Mouse (Mus musculus): ENCODE data around the gene Carmil3. TPM values are rescaled to one million over a fixed set of nuclear protein-coding genes. Genes with fewer than 3 reads are reported as not detected.

Gene Carmil3
- polyA plus RNA-seq, 1 experiment from 2014 or later: 1.6 TPM

DNA sequence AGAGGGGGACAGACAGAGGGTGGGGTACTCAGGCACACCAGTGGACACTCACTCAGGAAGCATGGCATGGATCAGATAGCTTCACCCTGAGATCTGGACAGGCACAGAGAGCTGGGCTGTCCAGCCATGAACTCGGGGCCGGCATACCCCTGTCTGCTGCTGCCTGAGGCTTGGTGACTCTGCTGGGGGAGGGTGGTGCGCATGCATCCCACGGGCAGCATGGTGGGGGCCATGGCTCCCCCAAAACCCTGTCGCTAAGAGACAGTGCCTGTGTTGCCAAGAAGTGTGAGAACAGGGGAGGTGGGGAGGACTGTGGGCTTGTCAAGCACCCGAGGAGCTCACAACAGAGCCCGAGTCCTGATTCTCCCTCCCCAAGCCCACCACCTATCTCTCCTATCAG lies 20.6 kb downstream of the Carmil3 start:
- Histone ChIP-seq H3K4me3 (ENCODE audit: control insufficient read depth in 1 of 2, insufficient read depth in 1 of 2, low read depth in 1 of 2, low read length in 2 of 2) (no peak overlapping the region), H3K27ac (replicated peaks in 1 of 2; ENCODE audit: control insufficient read depth in 1 of 2, insufficient read depth in 1 of 2, low read depth in 2 of 2, low read length in 2 of 2) (no peak overlapping the region), H3K9me3 (ENCODE audit: control insufficient read depth, low read length) (no peaks in the 10 kb centered on the region), H3K27me3 (ENCODE audit: control insufficient read depth, insufficient read depth, low read length) (peaks cover 26% of the 10 kb centered on the region), H3K4me2 (ENCODE audit: low read length) (peak overlapping the region; percentile 27; the same call in 1 of the 2 replicates), H3K4me1 (ENCODE audit: control insufficient read depth in 2 of 2, insufficient read depth in 2 of 2, low read length in 2 of 2) (peaks cover 6 to 9% of the 10 kb centered on the region in 2 experiments; a peak in 3 of 4 replicates), H3K36me3 (ENCODE audit: control insufficient read depth, insufficient read depth, low read length) (no peaks in the 10 kb centered on the region), H3K9ac (ENCODE audit: low read length) (no peak overlapping the region)
- WGBS: 29% methylated on average over 7 of the region's 7 CpGs
- ATAC-seq (ENCODE audit: insufficient number of reproducible peaks, insufficient read depth, low FRiP score, low read depth): no peak

DNA sequence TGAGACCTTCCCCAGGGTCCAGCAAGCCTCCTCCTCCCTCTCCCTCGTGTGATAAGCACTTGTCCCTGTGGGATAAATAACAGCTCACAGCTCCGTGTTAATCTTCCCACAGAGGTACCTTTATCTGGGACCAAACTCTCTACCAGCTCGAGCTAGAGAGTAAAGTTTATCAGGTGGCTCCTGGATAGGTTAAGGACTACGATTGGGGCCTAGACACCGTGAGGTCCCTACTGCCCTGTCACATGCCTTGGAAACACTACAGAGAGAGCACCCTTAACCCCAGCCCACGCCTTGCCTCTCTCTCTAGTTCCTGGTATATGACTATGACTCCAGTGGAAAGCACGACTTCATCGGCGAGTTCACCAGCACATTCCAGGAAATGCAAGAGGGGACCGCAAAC lies 23.5 kb downstream of the Carmil3 start:
- H3K9me3 ChIP-seq (ENCODE audit: control insufficient read depth, low read length): no peaks in the 10 kb centered on the region
- 28% methylated on average over 10 of the region's 10 CpGs for WGBS
- H3K27me3 ChIP-seq (ENCODE audit: control insufficient read depth, insufficient read depth, low read length): peaks cover 52% of the 10 kb centered on the region
- no peak overlapping the region for H3K9ac ChIP-seq (ENCODE audit: low read length)
- H3K36me3 ChIP-seq (ENCODE audit: control insufficient read depth, insufficient read depth, low read length): no peaks in the 10 kb centered on the region
- no peak overlapping the region for H3K4me3 ChIP-seq (ENCODE audit: control insufficient read depth in 1 of 2, insufficient read depth in 1 of 2, low read depth in 1 of 2, low read length in 2 of 2)
- no peak overlapping the region for H3K4me2 ChIP-seq (ENCODE audit: low read length)
- H3K4me1 ChIP-seq (ENCODE audit: control insufficient read depth in 2 of 2, insufficient read depth in 2 of 2, low read length in 2 of 2): peaks cover 6 to 9% of the 10 kb centered on the region in 2 experiments; a peak in 3 of 4 replicates
- no peak overlapping the region for H3K27ac ChIP-seq (replicated peaks in 1 of 2; ENCODE audit: control insufficient read depth in 1 of 2, insufficient read depth in 1 of 2, low read depth in 2 of 2, low read length in 2 of 2)
- ATAC-seq (ENCODE audit: insufficient number of reproducible peaks, insufficient read depth, low FRiP score, low read depth): no peak

DNA sequence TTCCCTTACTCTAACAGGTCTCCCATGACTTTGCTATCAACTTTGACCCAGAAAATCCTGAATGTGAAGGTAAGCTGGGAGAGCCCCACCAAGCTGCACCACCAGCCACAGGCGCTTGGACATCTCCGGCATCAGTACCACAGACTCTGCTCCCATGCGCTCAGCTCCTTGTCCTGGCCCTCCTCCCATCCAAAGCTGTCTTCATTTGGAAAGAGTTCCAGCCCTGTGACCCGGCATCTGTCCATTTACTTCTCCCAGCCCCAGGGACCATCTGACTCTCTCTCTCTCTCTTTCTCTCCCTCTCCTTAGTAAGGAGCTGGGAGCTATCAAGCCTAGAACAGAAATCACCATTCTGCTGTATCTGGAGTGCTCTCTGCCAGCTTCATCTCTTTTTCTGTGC lies 25.4 kb downstream of the Carmil3 start:
- peaks cover 0 to 3% of the 10 kb centered on the region in 2 experiments; a peak in 3 of 4 replicates for H3K4me1 ChIP-seq (ENCODE audit: control insufficient read depth in 2 of 2, insufficient read depth in 2 of 2, low read length in 2 of 2)
- no peaks in the 10 kb centered on the region for H3K36me3 ChIP-seq (ENCODE audit: control insufficient read depth, insufficient read depth, low read length)
- H3K27me3 ChIP-seq (ENCODE audit: control insufficient read depth, insufficient read depth, low read length): peaks cover 70% of the 10 kb centered on the region
- H3K9ac ChIP-seq (ENCODE audit: low read length): no peak overlapping the region
- H3K4me2 ChIP-seq (ENCODE audit: low read length): no peak overlapping the region
- H3K9me3 ChIP-seq (ENCODE audit: control insufficient read depth, low read length): no peaks in the 10 kb centered on the region
- ATAC-seq (ENCODE audit: insufficient number of reproducible peaks, insufficient read depth, low FRiP score, low read depth): no peak
- H3K4me3 ChIP-seq (ENCODE audit: control insufficient read depth in 1 of 2, insufficient read depth in 1 of 2, low read depth in 1 of 2, low read length in 2 of 2): no peak overlapping the region
- no peak overlapping the region for H3K27ac ChIP-seq (replicated peaks in 1 of 2; ENCODE audit: control insufficient read depth in 1 of 2, insufficient read depth in 1 of 2, low read depth in 2 of 2, low read length in 2 of 2)
- 87% methylated on average over 4 of the region's 4 CpGs for WGBS

DNA sequence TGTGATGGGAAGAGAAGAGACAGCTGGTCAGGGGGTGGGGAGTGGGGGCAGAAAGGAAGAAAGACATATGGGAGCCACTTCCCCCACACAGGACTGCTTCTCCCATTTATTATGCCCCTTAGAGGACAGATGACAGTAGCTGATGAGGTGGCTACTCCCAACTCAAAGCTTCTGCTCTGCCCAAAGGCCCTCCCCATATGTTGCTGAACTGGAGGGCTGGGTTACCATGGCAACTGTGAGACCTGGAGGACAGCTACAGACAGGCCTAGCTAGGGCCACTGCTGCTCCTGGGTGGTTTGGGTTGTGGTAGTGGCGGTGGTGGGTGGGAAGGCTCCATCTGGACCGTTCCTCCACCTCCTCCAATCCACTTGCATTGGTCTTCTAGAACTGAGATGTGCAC lies 28.4 kb downstream of the Carmil3 start:
- no peaks in the 10 kb centered on the region for H3K36me3 ChIP-seq (ENCODE audit: control insufficient read depth, insufficient read depth, low read length)
- H3K4me2 ChIP-seq (ENCODE audit: low read length): no peak overlapping the region
- no peak overlapping the region for H3K27ac ChIP-seq (replicated peaks in 1 of 2; ENCODE audit: control insufficient read depth in 1 of 2, insufficient read depth in 1 of 2, low read depth in 2 of 2, low read length in 2 of 2)
- peaks cover under 1 to 3% of the 10 kb centered on the region in 2 experiments; a peak in 2 of 4 replicates for H3K4me1 ChIP-seq (ENCODE audit: control insufficient read depth in 2 of 2, insufficient read depth in 2 of 2, low read length in 2 of 2)
- H3K9me3 ChIP-seq (ENCODE audit: control insufficient read depth, low read length): no peaks in the 10 kb centered on the region
- no peak overlapping the region for H3K9ac ChIP-seq (ENCODE audit: low read length)
- WGBS: 76% methylated on average over 2 of the region's 2 CpGs
- no peak for ATAC-seq (ENCODE audit: insufficient number of reproducible peaks, insufficient read depth, low FRiP score, low read depth)
- peaks cover 80% of the 10 kb centered on the region for H3K27me3 ChIP-seq (ENCODE audit: control insufficient read depth, insufficient read depth, low read length)
- H3K4me3 ChIP-seq (ENCODE audit: control insufficient read depth in 1 of 2, insufficient read depth in 1 of 2, low read depth in 1 of 2, low read length in 2 of 2): no peak overlapping the region

DNA sequence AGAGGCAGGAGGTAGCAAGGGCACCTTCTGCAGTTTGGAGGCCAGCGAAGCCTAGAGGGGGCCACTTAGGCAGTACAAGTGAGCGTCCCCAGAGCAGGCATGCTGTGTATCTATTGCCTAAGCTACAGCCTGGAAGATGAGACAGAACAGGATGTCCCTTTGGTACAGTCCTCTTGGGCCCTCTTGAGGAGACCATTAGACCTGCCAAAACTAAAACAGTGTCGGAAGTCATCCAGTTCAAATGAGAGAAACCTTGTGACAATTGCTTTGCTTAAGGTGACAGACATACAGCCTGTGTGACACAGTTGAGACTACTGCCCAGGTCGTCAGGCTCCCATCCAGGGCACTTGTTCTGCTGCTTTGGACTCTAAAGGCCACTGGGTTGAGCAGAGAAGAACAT lies 29.2 kb downstream of the Carmil3 start:
- H3K27ac ChIP-seq (replicated peaks in 1 of 2; ENCODE audit: control insufficient read depth in 1 of 2, insufficient read depth in 1 of 2, low read depth in 2 of 2, low read length in 2 of 2): no peak overlapping the region
- no peaks in the 10 kb centered on the region for H3K9me3 ChIP-seq (ENCODE audit: control insufficient read depth, low read length)
- no peak for ATAC-seq (ENCODE audit: insufficient number of reproducible peaks, insufficient read depth, low FRiP score, low read depth)
- WGBS: 54% methylated on average over 4 of the region's 4 CpGs
- peaks cover 5 to 6% of the 10 kb centered on the region in 2 experiments; a peak in 3 of 4 replicates for H3K4me1 ChIP-seq (ENCODE audit: control insufficient read depth in 2 of 2, insufficient read depth in 2 of 2, low read length in 2 of 2)
- H3K4me2 ChIP-seq (ENCODE audit: low read length): no peak overlapping the region
- no peak overlapping the region for H3K4me3 ChIP-seq (ENCODE audit: control insufficient read depth in 1 of 2, insufficient read depth in 1 of 2, low read depth in 1 of 2, low read length in 2 of 2)
- no peaks in the 10 kb centered on the region for H3K36me3 ChIP-seq (ENCODE audit: control insufficient read depth, insufficient read depth, low read length)
- H3K9ac ChIP-seq (ENCODE audit: low read length): no peak overlapping the region
- H3K27me3 ChIP-seq (ENCODE audit: control insufficient read depth, insufficient read depth, low read length): peaks cover 81% of the 10 kb centered on the region

DNA sequence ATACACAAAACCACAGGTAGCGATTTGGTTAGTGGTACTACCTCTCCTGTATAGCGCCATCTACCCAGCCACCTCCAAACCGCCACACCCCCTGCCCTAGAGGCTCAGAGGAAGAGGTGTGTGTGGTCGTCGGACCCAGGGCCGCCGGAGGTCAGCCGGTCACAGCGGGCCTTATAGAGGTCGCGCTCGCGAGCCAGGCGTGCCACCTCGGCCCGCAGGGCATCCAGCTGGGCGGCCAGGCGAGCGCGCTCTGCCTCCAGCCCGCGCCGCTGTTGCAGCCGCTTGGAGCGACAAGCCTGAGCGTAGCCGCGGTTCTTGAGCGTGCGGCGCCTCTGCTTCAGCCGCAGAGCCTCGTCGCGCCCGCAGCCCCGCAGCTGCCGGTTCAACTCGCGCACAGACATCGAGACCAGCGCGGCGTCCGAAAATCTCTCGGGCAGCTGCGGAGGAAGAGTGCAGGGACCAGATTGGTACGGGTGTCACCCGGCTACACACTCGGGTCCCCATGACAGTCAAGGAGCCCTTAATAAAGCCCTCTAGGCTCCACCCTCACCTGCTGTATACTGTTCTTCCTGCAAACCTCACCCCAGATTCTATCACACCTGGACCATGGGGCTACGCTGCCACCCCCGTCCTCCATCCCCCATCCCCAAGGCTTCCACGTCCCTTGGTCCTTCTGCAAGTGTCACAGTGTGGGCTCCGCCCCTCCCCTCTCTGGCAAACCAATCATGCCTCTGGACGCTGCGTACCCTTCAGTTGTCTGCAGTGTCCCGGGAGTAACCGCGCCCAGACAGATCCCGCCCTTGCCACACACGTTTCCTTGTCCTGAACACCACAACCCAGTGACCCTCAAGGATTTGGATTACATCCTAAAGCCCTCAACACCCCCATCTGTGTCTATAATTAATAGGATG lies 30.3 kb downstream of the Carmil3 start:
- under 1% methylated on average over 61 of the region's 61 CpGs for WGBS
- 0 out of 2 replicates have a peak, but pooled peaks have one; percentile 18 for ATAC-seq (ENCODE audit: insufficient number of reproducible peaks, insufficient read depth, low FRiP score, low read depth)
- Histone ChIP-seq H3K9ac (ENCODE audit: low read length) (peak overlapping the region; percentile 66), H3K9me3 (ENCODE audit: control insufficient read depth, low read length) (no peaks in the 10 kb centered on the region), H3K4me1 (ENCODE audit: control insufficient read depth in 2 of 2, insufficient read depth in 2 of 2, low read length in 2 of 2) (peaks cover 7 to 11% of the 10 kb centered on the region in 2 experiments; a peak in 3 of 4 replicates), H3K36me3 (ENCODE audit: control insufficient read depth, insufficient read depth, low read length) (no peaks in the 10 kb centered on the region), H3K4me2 (ENCODE audit: low read length) (peak overlapping the region; percentile 96), H3K27me3 (ENCODE audit: control insufficient read depth, insufficient read depth, low read length) (peaks cover 85% of the 10 kb centered on the region), H3K4me3 (ENCODE audit: control insufficient read depth in 1 of 2, insufficient read depth in 1 of 2, low read depth in 1 of 2, low read length in 2 of 2) (peak overlapping the region; percentile 48 to 52), H3K27ac (replicated peaks in 1 of 2; ENCODE audit: control insufficient read depth in 1 of 2, insufficient read depth in 1 of 2, low read depth in 2 of 2, low read length in 2 of 2) (no peak overlapping the region)

DNA sequence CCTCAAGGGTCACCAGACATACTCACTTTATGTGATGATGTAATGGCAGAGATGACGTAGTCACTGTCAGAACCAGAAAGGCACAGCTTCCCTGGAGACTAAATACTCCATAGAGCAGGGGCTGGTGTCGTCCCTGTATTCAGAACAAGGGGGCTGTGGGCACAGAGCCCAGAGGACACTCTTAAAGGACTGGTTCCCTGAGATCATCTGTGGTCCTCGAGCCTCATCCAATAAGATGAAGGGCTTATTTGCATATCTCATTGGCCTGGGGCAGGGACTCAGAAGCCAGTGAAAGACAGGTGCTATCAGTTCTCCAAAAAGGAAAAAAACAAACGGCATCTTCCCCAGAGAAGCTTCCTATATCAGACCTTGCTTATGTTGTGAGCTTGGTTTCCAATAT lies 33.6 kb downstream of the Carmil3 start:
- no peak overlapping the region for H3K27ac ChIP-seq (replicated peaks in 1 of 2; ENCODE audit: control insufficient read depth in 1 of 2, insufficient read depth in 1 of 2, low read depth in 2 of 2, low read length in 2 of 2)
- no peak overlapping the region for H3K4me3 ChIP-seq (ENCODE audit: control insufficient read depth in 1 of 2, insufficient read depth in 1 of 2, low read depth in 1 of 2, low read length in 2 of 2)
- peaks cover 54% of the 10 kb centered on the region for H3K27me3 ChIP-seq (ENCODE audit: control insufficient read depth, insufficient read depth, low read length)
- 26% methylated on average over 4 of the region's 4 CpGs for WGBS
- H3K9ac ChIP-seq (ENCODE audit: low read length): no peak overlapping the region
- H3K9me3 ChIP-seq (ENCODE audit: control insufficient read depth, low read length): no peaks in the 10 kb centered on the region
- peaks cover 7 to 11% of the 10 kb centered on the region in 2 experiments; a peak in 3 of 4 replicates for H3K4me1 ChIP-seq (ENCODE audit: control insufficient read depth in 2 of 2, insufficient read depth in 2 of 2, low read length in 2 of 2)
- no peak overlapping the region for H3K4me2 ChIP-seq (ENCODE audit: low read length)
- no peaks in the 10 kb centered on the region for H3K36me3 ChIP-seq (ENCODE audit: control insufficient read depth, insufficient read depth, low read length)
- no peak for ATAC-seq (ENCODE audit: insufficient number of reproducible peaks, insufficient read depth, low FRiP score, low read depth)

Measured in heart, embryonic 14.5 days (tissue).